Mouse (Mus musculus): Measurements from ENCODE around the gene Rsph9. TPM values are rescaled to one million over a fixed set of nuclear protein-coding genes. Genes with fewer than 3 reads are reported as not detected.

The Rsph9 gene
- polyA plus RNA-seq, 1 experiment from 2014 or later, result 38.8 TPM

DNA sequence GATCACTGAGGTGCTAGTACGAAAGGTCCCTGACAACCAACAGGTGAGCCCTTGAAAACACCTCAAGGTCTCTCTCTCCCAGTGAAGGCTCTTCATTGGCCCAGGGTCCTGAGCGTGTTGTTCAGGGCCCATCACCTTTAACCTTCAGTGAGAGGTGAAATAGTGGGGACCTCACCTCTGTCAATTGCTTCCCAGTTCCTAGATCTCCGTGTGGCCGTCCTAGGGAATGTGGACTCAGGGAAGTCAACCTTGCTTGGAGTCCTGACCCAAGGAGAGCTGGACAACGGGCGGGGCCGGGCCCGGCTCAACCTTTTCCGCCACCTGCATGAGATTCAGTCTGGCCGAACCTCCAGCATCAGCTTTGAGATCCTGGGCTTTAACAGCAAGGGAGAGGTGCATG, 20.8 kb upstream of the Rsph9 start:
- no peak for ATAC-seq (ENCODE audit: low FRiP score, low TSS enrichment)
- Histone ChIP-seq H3K27me3 (ENCODE audit: control insufficient read depth, insufficient read depth, low read length) (no peaks in the 10 kb centered on the region), H3K4me2 (ENCODE audit: low read length) (no peak overlapping the region), H3K4me3 (replicated peaks; ENCODE audit: low read depth, low read length) (no peak overlapping the region), H3K27ac (replicated peaks; ENCODE audit: low read depth, low read length) (no peak overlapping the region), H3K9ac (replicated peaks; ENCODE audit: low read length) (no peak overlapping the region), H3K4me1 (ENCODE audit: control insufficient read depth, insufficient read depth, low read length) (peaks cover 14% of the 10 kb centered on the region), H3K9me3 (ENCODE audit: control insufficient read depth, low read length) (no peaks in the 10 kb centered on the region), H3K36me3 (ENCODE audit: control insufficient read depth, insufficient read depth, low read length) (peaks cover 57% of the 10 kb centered on the region)
- 92% methylated on average over 10 of the region's 10 CpGs for whole genome bisulfite sequencing
- no peak for DNase-seq

DNA sequence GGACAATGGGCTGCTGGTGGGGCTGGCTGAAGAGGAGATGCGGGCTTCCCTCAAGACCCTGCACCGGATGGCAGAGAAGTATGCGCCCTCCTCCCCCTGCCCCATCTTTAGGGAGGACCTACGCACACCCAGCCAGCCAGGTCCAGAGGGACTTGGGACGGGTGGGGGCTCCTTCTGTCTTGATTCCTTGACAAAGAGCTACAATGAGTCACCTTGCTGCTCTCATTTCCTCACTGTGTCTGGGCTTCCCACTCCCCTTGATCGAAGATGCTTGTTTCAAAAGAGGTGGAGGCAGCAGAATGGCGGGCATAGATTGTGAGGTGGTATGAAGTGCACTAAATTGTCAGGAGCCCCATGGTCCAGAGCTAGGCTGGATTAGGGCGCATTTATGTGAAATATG, 20.3 kb upstream of the Rsph9 start:
- WGBS, result 95% methylated on average over 8 of the region's 8 CpGs

DNA sequence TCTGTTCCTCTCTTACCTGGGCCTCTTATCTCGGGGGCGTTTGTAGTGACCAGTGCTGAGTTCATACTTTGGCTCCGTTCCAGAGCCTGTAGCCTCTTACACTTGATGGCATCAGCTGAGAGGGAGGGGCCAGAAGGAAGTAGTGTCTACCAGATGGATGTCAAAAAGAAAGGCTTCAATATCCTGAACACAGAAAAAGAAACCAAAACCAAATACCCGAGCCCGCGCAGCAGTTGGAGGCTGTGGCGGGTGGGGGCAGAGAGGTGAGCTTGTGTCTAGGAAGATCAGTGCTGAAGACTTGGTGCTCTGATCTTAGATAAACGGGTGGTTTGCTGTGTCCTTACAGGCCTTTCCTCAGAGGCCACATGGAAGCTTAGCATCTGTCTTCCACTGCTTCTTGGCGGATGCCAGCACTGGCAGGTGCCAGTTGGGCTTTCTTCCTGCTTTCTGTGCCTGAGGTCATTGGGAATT, 19.0 kb upstream of the Rsph9 start:
- 91% methylated on average over 9 of the region's 9 CpGs for WGBS
- no peak overlapping the region for H3K9ac ChIP-seq (replicated peaks; ENCODE audit: low read length)
- ATAC-seq (ENCODE audit: low FRiP score, low TSS enrichment) (no peak), DNase-seq (no peak)
- H3K4me2 ChIP-seq (ENCODE audit: low read length), result no peak overlapping the region
- H3K27me3 ChIP-seq (ENCODE audit: control insufficient read depth, insufficient read depth, low read length), result no peaks in the 10 kb centered on the region
- H3K4me1 ChIP-seq (ENCODE audit: control insufficient read depth, insufficient read depth, low read length), result peaks cover 14% of the 10 kb centered on the region
- no peak overlapping the region for H3K27ac ChIP-seq (replicated peaks; ENCODE audit: low read depth, low read length)
- H3K4me3 ChIP-seq (replicated peaks; ENCODE audit: low read depth, low read length), result no peak overlapping the region
- H3K9me3 ChIP-seq (ENCODE audit: control insufficient read depth, low read length), result no peaks in the 10 kb centered on the region
- peaks cover 42% of the 10 kb centered on the region for H3K36me3 ChIP-seq (ENCODE audit: control insufficient read depth, insufficient read depth, low read length)

More for the DNA sequence above, 20.3 kb upstream of the Rsph9 start:
- ATAC-seq (ENCODE audit: low FRiP score, low TSS enrichment), result no peak
- H3K27ac ChIP-seq (replicated peaks; ENCODE audit: low read depth, low read length), result no peak overlapping the region
- no peaks in the 10 kb centered on the region for H3K9me3 ChIP-seq (ENCODE audit: control insufficient read depth, low read length)
- H3K4me3 ChIP-seq (replicated peaks; ENCODE audit: low read depth, low read length), result no peak overlapping the region
- H3K4me1 ChIP-seq (ENCODE audit: control insufficient read depth, insufficient read depth, low read length), result peaks cover 14% of the 10 kb centered on the region
- no peak overlapping the region for H3K9ac ChIP-seq (replicated peaks; ENCODE audit: low read length)
- DNase-seq, result no peak
- no peak overlapping the region for H3K4me2 ChIP-seq (ENCODE audit: low read length)
- H3K36me3 ChIP-seq (ENCODE audit: control insufficient read depth, insufficient read depth, low read length), result peaks cover 52% of the 10 kb centered on the region
- no peaks in the 10 kb centered on the region for H3K27me3 ChIP-seq (ENCODE audit: control insufficient read depth, insufficient read depth, low read length)

DNA sequence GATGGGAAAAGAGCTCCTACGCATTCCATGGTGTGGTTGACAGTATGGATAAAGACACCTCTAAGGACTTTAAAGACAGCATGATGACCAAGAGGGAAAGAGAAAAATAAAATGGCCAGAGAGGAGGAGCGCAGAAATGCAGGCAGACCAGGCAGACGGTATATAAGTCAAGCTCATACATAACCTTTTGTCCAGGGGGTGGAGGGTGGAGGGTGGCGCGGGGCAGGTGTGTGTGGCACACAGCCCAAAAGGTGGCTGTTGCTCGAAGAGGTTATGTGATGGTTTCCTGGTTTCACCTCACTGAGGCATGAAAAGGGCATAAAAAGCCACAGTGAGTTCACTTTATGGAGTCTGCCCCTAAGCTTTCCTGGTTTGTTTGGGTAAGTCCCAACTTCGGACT, 18.5 kb upstream of the Rsph9 start:
- Histone ChIP-seq H3K4me2 (ENCODE audit: low read length) (peak overlapping the region; percentile 78), H3K4me3 (replicated peaks; ENCODE audit: low read depth, low read length) (no peak overlapping the region)
- 95% methylated on average over 7 of the region's 7 CpGs for WGBS

DNA sequence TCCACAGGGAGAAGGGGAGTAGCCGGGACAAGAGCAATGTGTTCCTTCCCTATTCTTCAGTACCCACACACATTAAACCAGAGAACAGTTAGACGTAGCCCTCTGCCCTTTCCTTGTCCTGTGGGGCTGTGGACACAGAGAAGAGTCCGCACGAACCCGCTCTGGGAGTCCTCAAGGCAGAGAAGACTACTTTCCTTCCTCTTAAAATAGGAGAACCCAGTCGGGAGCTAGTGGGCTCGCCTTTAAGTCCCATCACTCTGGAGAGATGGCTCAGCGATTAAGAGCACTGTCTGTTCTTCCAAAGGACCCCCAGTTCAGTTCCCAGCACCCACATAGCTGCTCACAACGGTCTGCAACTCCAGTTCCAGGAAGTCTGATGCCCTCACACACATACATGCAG, 17.7 kb upstream of the Rsph9 start:
- peaks cover 30% of the 10 kb centered on the region for H3K36me3 ChIP-seq (ENCODE audit: control insufficient read depth, insufficient read depth, low read length)
- peak overlapping the region; percentile 78 for H3K4me2 ChIP-seq (ENCODE audit: low read length)
- H3K27me3 ChIP-seq (ENCODE audit: control insufficient read depth, insufficient read depth, low read length), result no peaks in the 10 kb centered on the region
- DNase-seq (no peak), ATAC-seq (ENCODE audit: low FRiP score, low TSS enrichment) (no peak)
- H3K4me1 ChIP-seq (ENCODE audit: control insufficient read depth, insufficient read depth, low read length), result peaks cover 14% of the 10 kb centered on the region
- peak overlapping the region; percentile 79 for H3K4me3 ChIP-seq (replicated peaks; ENCODE audit: low read depth, low read length)
- WGBS, result 53% methylated on average over 9 of the region's 9 CpGs
- H3K9me3 ChIP-seq (ENCODE audit: control insufficient read depth, low read length), result no peaks in the 10 kb centered on the region
- peak overlapping the region; percentile 86 for H3K9ac ChIP-seq (replicated peaks; ENCODE audit: low read length)
- peak overlapping the region; percentile 77 for H3K27ac ChIP-seq (replicated peaks; ENCODE audit: low read depth, low read length)

More for the DNA sequence above, 18.5 kb upstream of the Rsph9 start:
- Histone ChIP-seq H3K9me3 (ENCODE audit: control insufficient read depth, low read length) (no peaks in the 10 kb centered on the region), H3K4me1 (ENCODE audit: control insufficient read depth, insufficient read depth, low read length) (peaks cover 14% of the 10 kb centered on the region), H3K36me3 (ENCODE audit: control insufficient read depth, insufficient read depth, low read length) (peaks cover 38% of the 10 kb centered on the region), H3K27me3 (ENCODE audit: control insufficient read depth, insufficient read depth, low read length) (no peaks in the 10 kb centered on the region), H3K9ac (replicated peaks; ENCODE audit: low read length) (no peak overlapping the region), H3K27ac (replicated peaks; ENCODE audit: low read depth, low read length) (no peak overlapping the region)
- DNase-seq (no peak), ATAC-seq (ENCODE audit: low FRiP score, low TSS enrichment) (no peak)

DNA sequence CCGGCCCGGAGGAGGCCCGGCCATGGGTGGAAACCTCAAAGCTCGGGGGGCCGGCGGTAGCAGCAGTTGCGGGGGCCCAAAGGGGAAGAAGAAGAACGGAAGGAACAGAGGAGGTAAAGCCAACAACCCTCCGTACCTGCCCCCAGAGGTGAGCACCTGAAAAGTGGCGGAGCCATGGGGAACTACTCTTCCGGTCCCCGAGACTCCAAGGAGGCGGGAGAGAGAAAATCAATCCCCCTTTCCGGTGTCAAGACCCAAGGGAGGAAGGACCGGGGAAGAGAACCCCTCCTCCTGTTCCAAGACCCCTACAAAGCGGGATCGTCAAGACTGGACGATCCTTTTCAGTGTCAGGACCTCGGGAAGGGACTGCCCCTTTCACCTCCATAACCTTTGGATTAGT, 17.2 kb upstream of the Rsph9 start:
- Histone ChIP-seq H3K4me1 (ENCODE audit: control insufficient read depth, insufficient read depth, low read length) (peaks cover 14% of the 10 kb centered on the region), H3K9ac (replicated peaks; ENCODE audit: low read length) (peak overlapping the region; percentile 86), H3K4me2 (ENCODE audit: low read length) (peak overlapping the region; percentile 78), H3K9me3 (ENCODE audit: control insufficient read depth, low read length) (no peaks in the 10 kb centered on the region), H3K4me3 (replicated peaks; ENCODE audit: low read depth, low read length) (peak overlapping the region; percentile 79), H3K36me3 (ENCODE audit: control insufficient read depth, insufficient read depth, low read length) (peaks cover 24% of the 10 kb centered on the region), H3K27me3 (ENCODE audit: control insufficient read depth, insufficient read depth, low read length) (no peaks in the 10 kb centered on the region), H3K27ac (replicated peaks; ENCODE audit: low read depth, low read length) (peak overlapping the region; percentile 77)
- ATAC-seq (ENCODE audit: low FRiP score, low TSS enrichment) (peak; percentile 43; the same call in 1 of the 2 replicates), DNase-seq (peak; percentile 69)
- under 1% methylated on average over 19 of the region's 19 CpGs for WGBS

DNA sequence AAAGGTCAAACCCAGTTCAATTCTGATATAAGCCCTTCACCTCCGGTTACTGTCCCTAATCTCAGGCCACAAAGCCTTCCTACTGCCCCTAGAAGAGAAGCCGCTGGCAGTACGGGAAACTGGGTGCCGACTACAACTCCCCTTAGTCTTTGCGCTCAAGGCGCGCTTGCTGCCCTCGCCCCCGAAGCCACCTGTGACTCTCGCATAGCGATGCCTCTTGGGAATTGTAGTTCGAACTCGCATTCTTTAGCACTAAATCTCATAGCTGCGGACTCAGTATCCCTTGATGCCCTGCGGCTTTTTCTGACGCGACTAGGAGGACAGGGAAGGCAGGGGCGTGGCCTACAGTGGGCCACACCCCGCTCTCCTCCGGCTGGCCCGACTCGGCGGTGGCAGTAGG, 16.7 kb upstream of the Rsph9 start, which contains the start of gene Gtpbp2:
Gtpbp2 (plus strand) TSS at position 347 of the 400 bp plus-strand sequence.
- peak within 1 kb of the TSS; percentile 77 for H3K27ac ChIP-seq (replicated peaks; ENCODE audit: low read depth, low read length)
- H3K27me3 ChIP-seq (ENCODE audit: control insufficient read depth, insufficient read depth, low read length), result no peaks in the 10 kb centered on the region
- peak within 1 kb of the TSS; percentile 79 for H3K4me3 ChIP-seq (replicated peaks; ENCODE audit: low read depth, low read length)
- WGBS, result under 1% methylated on average over 23 of the region's 23 CpGs
- ATAC-seq (ENCODE audit: low FRiP score, low TSS enrichment), result peak; percentile 97
- H3K9me3 ChIP-seq (ENCODE audit: control insufficient read depth, low read length), result no peaks in the 10 kb centered on the region
- peak; percentile 100 for DNase-seq
- peak within 1 kb of the TSS; percentile 78 for H3K4me2 ChIP-seq (ENCODE audit: low read length)
- H3K9ac ChIP-seq (replicated peaks; ENCODE audit: low read length), result peak within 1 kb of the TSS; percentile 86
- H3K36me3 ChIP-seq (ENCODE audit: control insufficient read depth, insufficient read depth, low read length), result peaks cover 19% of the 10 kb centered on the region
- H3K4me1 ChIP-seq (ENCODE audit: control insufficient read depth, insufficient read depth, low read length), result peaks cover 14% of the 10 kb centered on the region

DNA sequence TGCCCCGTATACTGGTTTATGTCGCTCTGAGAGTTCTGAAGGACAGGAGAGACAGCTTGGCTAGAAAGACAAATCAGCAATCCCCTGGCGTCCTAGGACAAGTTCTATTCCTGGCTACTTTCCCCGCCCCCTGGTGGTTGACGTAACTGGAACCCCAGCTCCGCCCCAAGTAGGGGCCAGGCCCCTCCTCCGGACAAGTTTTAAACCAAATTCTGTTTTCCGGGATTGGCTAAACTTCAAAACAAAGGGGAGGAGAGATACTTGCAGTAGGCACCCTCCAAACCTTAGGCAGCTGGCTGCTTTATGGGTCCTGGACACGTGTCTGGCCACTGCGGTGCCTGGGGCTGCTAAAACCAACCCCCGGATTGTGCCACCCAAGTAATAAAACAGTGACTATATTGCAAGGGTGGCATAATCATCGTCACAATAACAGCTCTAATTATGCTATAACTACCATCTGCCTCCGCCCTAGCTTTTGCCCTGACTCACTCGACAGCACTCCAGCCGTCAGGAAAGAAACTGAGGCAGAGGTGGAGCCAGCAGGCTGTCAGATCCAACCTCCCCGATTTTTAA, 16.2 kb upstream of the Rsph9 start:
- H3K4me3 ChIP-seq (replicated peaks; ENCODE audit: low read depth, low read length), result peak overlapping the region; percentile 79
- H3K4me2 ChIP-seq (ENCODE audit: low read length), result peak overlapping the region; percentile 78
- H3K27me3 ChIP-seq (ENCODE audit: control insufficient read depth, insufficient read depth, low read length), result no peaks in the 10 kb centered on the region
- H3K4me1 ChIP-seq (ENCODE audit: control insufficient read depth, insufficient read depth, low read length), result peaks cover 14% of the 10 kb centered on the region
- ATAC-seq (ENCODE audit: low FRiP score, low TSS enrichment), result peak; percentile 62
- no peaks in the 10 kb centered on the region for H3K9me3 ChIP-seq (ENCODE audit: control insufficient read depth, low read length)
- peak; percentile 87 for DNase-seq
- H3K27ac ChIP-seq (replicated peaks; ENCODE audit: low read depth, low read length), result peak overlapping the region; percentile 64; the same call in 1 of the 2 replicates
- WGBS, result under 1% methylated on average over 16 of the region's 16 CpGs
- H3K9ac ChIP-seq (replicated peaks; ENCODE audit: low read length), result peak overlapping the region; percentile 43; the same call in 1 of the 2 replicates
- peaks cover 14% of the 10 kb centered on the region for H3K36me3 ChIP-seq (ENCODE audit: control insufficient read depth, insufficient read depth, low read length)

DNA sequence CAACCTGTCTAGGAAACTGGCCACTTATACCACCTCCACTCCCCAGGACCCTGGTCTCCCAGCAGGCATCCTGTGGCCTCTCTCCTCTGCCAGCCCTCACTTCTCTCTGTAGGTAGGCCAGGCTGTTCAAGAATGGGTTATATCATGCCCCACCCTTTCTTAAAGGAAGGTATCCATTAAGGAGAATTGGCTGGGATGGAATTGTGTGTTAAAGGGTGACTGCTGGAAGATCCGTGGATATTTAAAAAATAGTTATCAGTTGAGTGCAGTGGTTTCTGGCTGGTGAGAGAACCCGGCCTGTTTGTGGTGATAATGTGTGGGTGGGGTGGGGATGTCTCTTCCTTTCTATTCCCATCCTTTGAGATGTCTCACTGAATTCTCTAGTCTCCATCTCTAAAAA, 15.2 kb upstream of the Rsph9 start:
- ATAC-seq (ENCODE audit: low FRiP score, low TSS enrichment) (no peak), DNase-seq (no peak)
- WGBS, result 71% methylated on average over 2 of the region's 2 CpGs
- Histone ChIP-seq H3K4me1 (ENCODE audit: control insufficient read depth, insufficient read depth, low read length) (peaks cover 14% of the 10 kb centered on the region), H3K27me3 (ENCODE audit: control insufficient read depth, insufficient read depth, low read length) (no peaks in the 10 kb centered on the region), H3K27ac (replicated peaks; ENCODE audit: low read depth, low read length) (no peak overlapping the region), H3K4me2 (ENCODE audit: low read length) (no peak overlapping the region; the same call in 1 of the 2 replicates), H3K36me3 (ENCODE audit: control insufficient read depth, insufficient read depth, low read length) (peaks cover 6% of the 10 kb centered on the region; the same call in 1 of the 2 replicates), H3K4me3 (replicated peaks; ENCODE audit: low read depth, low read length) (no peak overlapping the region), H3K9me3 (ENCODE audit: control insufficient read depth, low read length) (no peaks in the 10 kb centered on the region), H3K9ac (replicated peaks; ENCODE audit: low read length) (no peak overlapping the region)

Measured in midbrain, embryonic 14.5 days (tissue).